Mouse (Mus musculus) lung, postnatal 4 days (tissue): ENCODE data around the gene Rcor2.

Experiments used
- DNase-seq, 2 experiments: peaks; one replicate each; pipeline ENCODE4 v3.0.0; 2021

Rcor2 gene

DNA sequence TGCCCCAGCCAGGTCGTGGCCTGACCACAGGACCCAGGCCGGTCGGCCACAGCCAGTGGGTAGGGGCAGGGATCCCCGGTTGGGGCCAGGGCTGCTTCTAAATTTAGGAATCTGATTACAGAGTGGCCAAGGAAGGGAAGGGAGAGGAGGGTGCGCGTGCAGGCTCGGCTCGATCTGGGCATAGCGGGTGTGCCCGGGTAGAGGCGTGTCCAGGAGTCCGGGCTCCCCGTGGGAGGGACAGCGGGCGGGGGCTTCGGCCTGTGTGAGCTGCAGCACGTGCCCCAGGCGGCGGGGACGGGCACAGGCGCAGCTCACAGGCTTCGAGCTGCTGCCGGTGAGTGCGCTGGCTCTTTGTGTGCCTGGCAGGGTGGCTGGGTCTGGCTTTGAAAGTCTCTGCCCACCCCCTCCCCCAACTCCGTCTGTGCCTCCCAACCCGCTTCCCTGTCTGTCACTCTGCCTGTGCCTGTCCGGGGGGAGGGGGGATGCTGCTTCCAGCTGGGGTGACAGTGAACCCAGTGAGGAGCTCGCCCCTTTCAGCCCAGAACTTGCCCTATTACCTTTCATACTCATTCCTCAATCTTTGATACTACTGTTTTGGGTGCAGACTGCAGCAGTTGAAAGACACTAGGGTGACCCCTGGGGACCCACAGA, at the start of gene Rcor2:
Gene Rcor2 (plus strand): TSS at position 235 of the 651 bp plus-strand sequence.
- peak; percentile 74 to 87 for DNase-seq

GRCm38 (mm10) chr19:7217926-7218267, 49.2 kb upstream of the Rcor2 start:
- DNase-seq: no peak

- no peak for DNase-seq
These were observed 48.4 kb upstream of the Rcor2 start for GRCm38 (mm10) chr19:7218753-7219152.

- DNase-seq: no peak
These were observed 44.9 kb upstream of the Rcor2 start for GRCm38 (mm10) chr19:7222196-7222595.

GRCm38 (mm10) chr19:7223488-7223887, 43.6 kb upstream of the Rcor2 start:
- no peak for DNase-seq

GRCm38 (mm10) chr19:7224253-7224652, 42.9 kb upstream of the Rcor2 start:
- DNase-seq: no peak

GRCm38 (mm10) chr19:7225096-7225690, 41.9 kb upstream of the Rcor2 start:
- no peak for DNase-seq

GRCm38 (mm10) chr19:7226511-7226914, 40.6 kb upstream of the Rcor2 start:
- DNase-seq: peak; percentile 55

DNA sequence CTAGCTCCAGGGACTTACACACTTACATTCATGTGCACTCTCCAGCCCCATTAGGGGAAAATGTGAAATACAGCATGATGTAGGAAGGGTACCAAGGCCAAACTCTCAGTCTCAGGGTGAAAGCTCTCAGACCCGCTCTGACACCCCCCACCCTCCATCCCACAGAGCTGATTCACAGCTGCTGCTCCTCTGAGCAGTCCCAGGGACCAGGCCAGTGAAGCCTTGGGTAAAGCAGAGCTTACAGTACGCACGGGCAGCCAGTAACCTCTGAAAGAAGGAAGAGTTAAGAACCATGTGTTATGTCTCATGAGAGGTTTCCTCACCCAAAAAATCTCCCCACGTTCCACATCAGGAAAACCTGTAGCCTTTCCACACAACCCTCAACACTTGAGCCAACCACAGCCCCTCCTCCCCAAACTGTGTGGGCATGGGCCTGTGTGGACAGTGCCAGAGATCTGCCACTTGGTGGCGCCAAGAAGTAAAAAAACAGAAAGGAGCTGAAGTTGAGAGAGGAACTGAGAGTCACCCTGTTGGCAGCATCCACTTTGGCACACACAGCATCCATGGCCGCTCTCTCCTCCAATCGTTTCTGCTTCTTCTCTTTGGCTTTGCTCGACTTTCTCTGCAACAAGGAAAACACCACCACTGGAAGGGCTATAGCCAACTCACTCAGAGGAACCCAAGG, 32.4 kb upstream of the Rcor2 start:
- DNase-seq: peak; percentile 82 to 90

- no peak for DNase-seq
These were observed 31.7 kb upstream of the Rcor2 start for GRCm38 (mm10) chr19:7235461-7235860.

DNA sequence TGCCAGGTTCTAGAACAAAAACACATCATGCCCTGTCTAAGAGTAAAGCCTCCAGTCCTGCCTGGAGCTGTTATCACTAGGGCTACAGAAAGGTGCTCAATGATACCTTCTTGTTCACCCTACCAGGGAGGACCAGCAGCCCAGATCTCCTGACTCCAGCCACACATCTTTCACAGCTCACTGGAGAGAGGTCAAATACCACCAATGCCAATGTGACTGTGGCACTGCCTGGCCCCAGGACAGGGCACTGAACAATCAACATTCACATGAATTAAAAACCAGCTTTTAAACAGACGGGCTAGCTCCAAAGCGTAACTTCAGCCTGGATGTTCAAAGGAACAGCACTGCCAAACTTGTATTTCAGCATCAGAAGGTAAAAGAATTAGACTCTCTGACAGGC, 31.1 kb upstream of the Rcor2 start:
- no peak for DNase-seq

DNA sequence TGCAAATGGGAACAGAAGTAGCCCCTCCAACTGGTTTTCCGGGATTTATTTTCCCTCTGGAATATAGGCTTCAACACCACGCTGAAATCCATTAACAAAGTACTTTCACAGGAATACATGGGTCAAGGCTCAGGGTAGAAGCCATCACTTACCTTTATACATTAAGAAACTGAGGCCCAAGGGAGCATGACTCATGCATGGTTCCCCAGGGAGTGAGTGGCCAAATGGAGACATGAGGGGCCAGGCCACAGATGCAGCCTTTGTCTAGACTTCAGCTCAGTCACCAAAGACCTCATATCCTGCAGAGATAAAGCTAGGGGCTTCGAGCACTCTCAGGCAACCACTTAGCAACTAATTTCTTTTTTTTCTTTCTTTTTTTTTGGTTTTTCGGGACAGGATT, 30.4 kb upstream of the Rcor2 start:
- no peak for DNase-seq

DNA sequence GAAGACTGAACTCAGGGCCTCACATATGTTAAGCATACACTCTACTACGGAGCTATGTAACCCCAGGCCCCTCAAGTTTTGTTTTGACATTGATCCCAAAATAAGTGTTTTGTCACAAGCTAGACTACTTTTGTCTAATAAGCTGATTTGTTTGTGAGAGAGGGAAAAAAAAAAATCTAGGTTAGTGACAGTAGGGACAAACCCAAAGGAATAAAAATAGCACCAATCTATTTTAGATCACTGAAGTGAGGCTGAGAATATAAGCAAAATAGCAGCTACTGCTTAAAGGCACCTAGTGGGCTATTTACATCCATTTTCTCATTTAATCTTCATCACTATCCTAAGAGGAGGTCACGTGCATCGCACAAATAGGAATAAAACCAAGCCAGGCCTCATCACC, 27.6 kb upstream of the Rcor2 start:
- DNase-seq: no peak

DNA sequence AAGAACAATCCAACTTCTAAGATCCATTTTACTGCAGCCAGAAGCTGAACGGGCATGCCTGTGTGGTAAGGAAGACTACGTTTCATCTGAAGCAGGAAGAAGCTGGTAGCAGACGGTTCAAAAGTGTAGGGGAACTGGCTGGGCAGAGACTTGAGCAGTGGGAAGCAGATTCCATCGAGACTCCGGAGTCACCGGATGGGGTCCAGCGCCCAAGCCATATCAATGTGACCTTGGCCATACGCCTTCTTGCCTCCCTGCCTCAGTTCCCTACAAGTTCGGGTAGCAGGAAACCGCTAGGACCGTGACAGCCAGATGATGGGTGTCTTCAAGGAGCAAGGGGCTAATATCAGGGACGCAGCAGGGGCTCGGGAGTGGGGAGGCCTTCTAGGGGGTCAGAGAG, 26.8 kb upstream of the Rcor2 start:
- DNase-seq: peak in 1 of 2 experiments; percentile 14

GRCm38 (mm10) chr19:7240782-7241690, 26.1 kb upstream of the Rcor2 start, which contains the start of gene Naa40:
TSS of gene Naa40 (minus strand) at chr19:7241183.
- peak; percentile 95 to 96 for DNase-seq

DNA sequence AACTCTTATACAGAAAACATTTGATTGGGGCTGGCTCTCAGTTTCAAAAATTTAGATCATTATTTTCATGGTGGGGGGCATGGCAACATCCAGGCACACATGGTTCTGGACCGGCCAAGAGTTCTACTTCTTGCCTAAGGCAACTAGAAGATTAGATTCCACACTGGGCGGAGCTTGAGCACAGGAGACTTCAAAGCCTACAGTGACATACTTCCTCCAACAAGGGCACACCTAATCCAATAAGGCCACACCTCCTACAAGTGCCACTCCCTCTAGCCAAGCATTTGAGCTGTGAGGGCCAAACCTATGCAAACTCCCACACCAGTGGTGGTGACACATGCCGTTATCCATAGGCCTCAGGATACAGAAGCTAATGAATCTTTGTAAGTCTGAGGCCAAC, 21.1 kb upstream of the Rcor2 start:
- no peak for DNase-seq

DNA sequence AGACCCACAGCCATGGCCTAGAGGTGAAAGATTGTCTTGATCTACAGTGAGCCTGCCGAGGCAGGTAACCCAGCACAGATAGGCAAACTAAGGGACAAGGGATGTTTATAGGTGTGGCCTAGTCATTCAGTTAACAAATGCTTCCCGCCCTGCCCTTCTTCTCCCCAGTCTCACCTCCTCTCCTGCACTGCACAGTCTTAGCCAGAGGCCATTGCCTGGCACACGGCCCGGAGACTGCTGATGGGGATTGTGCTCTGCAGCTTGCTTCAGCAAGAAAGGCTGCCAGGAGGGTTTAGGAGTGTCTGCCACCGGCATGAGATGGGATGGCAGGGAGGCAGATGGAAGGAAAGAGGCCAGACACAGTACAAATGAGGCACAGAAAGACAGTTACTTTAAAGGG, 9.2 kb upstream of the Rcor2 start:
- DNase-seq: no peak

DNA sequence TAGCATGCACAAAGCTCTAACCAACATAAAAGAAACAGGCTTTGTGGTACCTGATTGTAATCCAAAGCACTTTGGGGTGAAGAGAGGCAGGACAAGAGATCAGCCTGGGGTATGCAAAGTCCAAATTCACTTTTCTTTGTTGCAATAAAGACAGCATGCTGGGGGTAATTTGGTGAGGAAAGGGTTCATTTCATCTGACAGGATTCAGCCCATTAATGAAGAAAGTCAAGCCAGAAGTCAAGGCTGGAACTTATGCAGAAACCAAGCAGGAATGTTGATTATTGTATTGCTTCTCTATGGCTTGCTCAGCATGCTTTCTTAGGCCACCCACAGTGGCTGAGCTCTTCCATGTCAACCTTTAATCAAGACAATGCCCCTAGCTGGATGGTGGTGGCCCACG, 5.6 kb upstream of the Rcor2 start:
- no peak for DNase-seq

- no peak for DNase-seq
These were observed 5.2 kb upstream of the Rcor2 start for GRCm38 (mm10) chr19:7261964-7262363.

DNA sequence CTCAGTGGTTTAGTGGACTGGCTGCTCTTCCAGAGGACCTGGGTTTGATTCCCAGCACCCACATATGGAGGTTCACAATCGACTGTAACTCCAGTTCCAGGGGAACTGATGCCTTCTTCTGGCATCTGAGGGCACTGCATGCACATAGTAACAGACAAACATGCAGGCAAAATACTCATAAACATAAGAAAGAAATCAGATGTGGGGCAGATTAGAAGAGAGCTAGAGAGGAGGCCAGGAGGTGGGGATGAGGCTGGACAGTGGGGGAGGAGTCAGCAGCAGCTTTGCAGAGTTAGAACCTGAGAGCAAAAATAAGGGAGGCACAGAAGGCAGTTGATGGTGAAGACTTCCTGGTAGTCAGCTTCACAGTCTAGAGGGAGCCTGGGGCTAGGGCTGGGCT, 4.5 kb upstream of the Rcor2 start:
- no peak for DNase-seq

- DNase-seq: peak; percentile 74 to 86
These were observed 2.9 kb upstream of the Rcor2 start for GRCm38 (mm10) chr19:7264088-7264765.

DNA sequence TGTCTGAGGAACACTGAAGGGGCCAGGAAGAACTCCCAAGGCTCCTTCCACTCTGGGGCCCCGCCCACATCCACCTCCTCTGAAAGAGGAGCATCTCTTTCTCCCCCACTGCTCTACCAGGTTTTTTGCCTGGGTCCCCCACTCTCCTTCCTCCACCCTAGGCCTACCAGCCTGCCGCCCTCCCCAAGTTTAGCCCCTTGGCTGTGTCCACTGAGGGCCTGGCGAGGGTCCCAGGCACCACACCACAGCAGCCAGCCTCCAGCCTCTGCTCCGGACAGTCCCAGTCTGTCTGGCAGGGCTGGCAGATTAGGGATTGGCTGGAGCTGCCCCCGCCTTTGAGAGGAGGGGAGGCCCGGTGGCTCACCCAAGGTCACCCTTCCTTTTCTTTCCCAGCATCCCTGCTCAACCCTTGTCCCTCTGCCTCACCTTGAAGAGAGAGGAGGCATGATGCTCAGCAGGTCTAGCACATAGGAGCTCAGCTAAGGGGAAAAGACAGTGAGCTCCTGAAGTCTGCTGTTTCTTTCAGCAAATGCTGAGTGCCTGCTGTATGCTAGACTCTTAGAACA, 2.3 kb upstream of the Rcor2 start:
- DNase-seq: peak in 1 of 2 experiments; percentile 57
